Mouse (Mus musculus): ENCODE measurements around the gene Ssr3. TPM values are rescaled to one million over a fixed set of nuclear protein-coding genes. Genes with fewer than 3 reads are reported as not detected.

Gene Ssr3
- polyA plus RNA-seq, 1 experiment from 2014 or later: 174 TPM

DNA sequence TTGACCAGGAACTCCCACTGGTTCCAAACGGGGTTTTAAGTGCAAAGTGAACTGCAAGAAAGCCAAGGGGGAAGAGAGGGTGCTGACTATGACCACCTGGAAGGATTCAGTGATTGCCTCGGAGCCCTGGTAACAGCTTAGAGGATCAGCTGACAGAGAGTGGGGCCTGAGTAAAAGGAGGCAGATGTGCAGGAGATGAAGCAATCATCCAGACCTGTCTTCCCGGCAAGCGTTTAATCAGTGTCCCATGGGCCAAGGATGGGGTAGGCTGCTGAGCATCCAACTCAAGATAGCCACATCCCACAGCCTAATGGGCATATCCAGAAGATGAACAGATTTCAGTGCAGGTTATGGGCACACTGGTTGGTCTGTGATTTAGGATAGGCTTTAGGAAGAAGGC is 24.5 kb downstream of the Ssr3 start:
- Histone ChIP-seq H3K9me3 (no peaks in the 10 kb centered on the region), H3K4me3 (no peak overlapping the region), H3K27me3 (no peaks in the 10 kb centered on the region), H3K27ac (0 out of 2 replicates have a peak overlapping the region, but pooled peaks have one; percentile 5), H3K4me1 (replicated peaks) (peaks cover 10% of the 10 kb centered on the region), H3K9ac (no peak overlapping the region), H3K36me3 (peaks cover 35% of the 10 kb centered on the region), H3K4me2 (no peak overlapping the region)
- 61% methylated on average over 4 of the region's 4 CpGs for WGBS
- peak; percentile 63; the same call in 1 of the 2 replicates for ATAC-seq (ENCODE audit: low FRiP score)

- Histone ChIP-seq H3K4me2 (no peak overlapping the region), H3K9me3 (no peaks in the 10 kb centered on the region), H3K36me3 (peaks cover 22% of the 10 kb centered on the region), H3K27me3 (no peaks in the 10 kb centered on the region), H3K9ac (no peak overlapping the region), H3K4me3 (no peak overlapping the region), H3K4me1 (replicated peaks) (peaks cover 10% of the 10 kb centered on the region), H3K27ac (no peak overlapping the region)
- no peak for ATAC-seq (ENCODE audit: low FRiP score)
- 88% methylated on average over 10 of the region's 10 CpGs for WGBS
These were observed 26.3 kb downstream of the Ssr3 start for GRCm38 (mm10) chr3:65365921-65366710.

DNA sequence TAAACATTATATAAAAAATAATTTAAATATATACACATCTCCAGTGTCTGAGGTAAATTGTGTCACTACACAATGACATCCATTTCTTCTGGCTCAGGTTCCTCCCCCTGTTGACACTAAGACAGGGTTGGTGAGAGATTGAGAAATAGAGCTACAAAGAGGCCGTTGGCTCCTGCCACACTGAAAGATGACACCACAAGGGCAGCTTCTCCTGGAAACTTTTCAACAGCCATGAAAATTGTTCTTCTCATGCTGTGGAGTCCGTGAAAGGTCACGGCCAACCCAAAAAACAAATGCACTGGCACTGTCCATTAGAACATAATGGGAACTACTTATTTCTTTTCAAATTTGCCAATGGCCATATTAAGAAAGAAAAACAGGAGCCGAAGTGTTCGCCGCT is 27.2 kb downstream of the Ssr3 start:
- no peaks in the 10 kb centered on the region for H3K9me3 ChIP-seq
- H3K4me2 ChIP-seq: no peak overlapping the region
- H3K4me1 ChIP-seq (replicated peaks): peaks cover 10% of the 10 kb centered on the region
- peaks cover 15% of the 10 kb centered on the region for H3K36me3 ChIP-seq
- no peaks in the 10 kb centered on the region for H3K27me3 ChIP-seq
- H3K4me3 ChIP-seq: no peak overlapping the region
- ATAC-seq (ENCODE audit: low FRiP score): no peak
- no peak overlapping the region for H3K9ac ChIP-seq
- 63% methylated on average over 6 of the region's 6 CpGs for WGBS
- no peak overlapping the region for H3K27ac ChIP-seq

DNA sequence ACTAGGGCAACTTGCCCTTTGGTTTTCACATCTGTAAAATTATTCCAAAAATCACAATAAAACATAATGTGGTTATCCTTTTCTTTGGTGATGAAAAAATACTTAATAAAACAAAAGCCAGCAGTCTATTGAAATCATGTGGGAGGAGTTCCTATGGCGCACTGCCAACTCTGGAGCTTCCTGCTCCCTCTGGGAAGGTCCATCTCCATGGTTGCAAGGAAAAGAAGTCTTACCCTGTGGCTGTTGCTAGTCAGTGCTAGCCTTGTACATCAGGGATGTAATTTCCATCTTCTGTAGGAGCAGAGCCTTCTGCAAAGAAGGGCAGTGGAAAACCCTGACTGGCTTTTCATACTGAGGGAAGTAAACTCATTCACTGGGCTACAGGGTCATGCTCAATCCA is 29.0 kb downstream of the Ssr3 start:
- Histone ChIP-seq H3K4me2 (no peak overlapping the region), H3K4me3 (no peak overlapping the region), H3K36me3 (peaks cover 9% of the 10 kb centered on the region; the same call in 1 of the 2 replicates), H3K9me3 (no peaks in the 10 kb centered on the region), H3K9ac (no peak overlapping the region), H3K27me3 (no peaks in the 10 kb centered on the region), H3K4me1 (replicated peaks) (peaks cover 10% of the 10 kb centered on the region), H3K27ac (no peak overlapping the region)
- WGBS: 87% methylated on average over 1 of the region's 1 CpGs
- ATAC-seq (ENCODE audit: low FRiP score): peak; percentile 65; the same call in 1 of the 2 replicates

- no peaks in the 10 kb centered on the region for H3K27me3 ChIP-seq
- H3K36me3 ChIP-seq: peaks cover 2% of the 10 kb centered on the region; the same call in 1 of the 2 replicates
- 83% methylated on average over 8 of the region's 8 CpGs for WGBS
- H3K4me3 ChIP-seq: no peak overlapping the region
- H3K4me1 ChIP-seq (replicated peaks): peaks cover 3% of the 10 kb centered on the region
- no peak overlapping the region for H3K9ac ChIP-seq
- no peak overlapping the region for H3K4me2 ChIP-seq
- H3K9me3 ChIP-seq: no peaks in the 10 kb centered on the region
- ATAC-seq (ENCODE audit: low FRiP score): no peak
- H3K27ac ChIP-seq: no peak overlapping the region
These were observed 32.1 kb downstream of the Ssr3 start for GRCm38 (mm10) chr3:65360163-65360969.

DNA sequence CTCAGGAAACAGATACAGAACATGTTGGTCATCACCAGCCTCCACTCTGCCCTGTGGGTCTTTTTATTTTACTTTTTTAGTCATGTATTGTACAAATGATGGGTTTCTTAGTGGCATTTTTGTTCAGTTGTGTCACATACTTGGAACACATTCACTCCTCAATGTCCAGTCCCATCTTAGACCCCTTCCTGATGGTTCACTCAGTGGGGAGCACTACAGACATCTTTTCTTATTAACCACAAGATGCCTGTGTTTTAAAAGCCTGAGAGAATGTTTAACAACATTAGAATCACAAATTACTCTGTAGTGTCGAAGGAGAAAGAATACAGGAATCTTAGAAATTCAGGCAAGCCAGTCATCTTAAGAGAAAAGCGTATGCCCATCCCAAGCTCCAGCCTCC is 33.6 kb downstream of the Ssr3 start:
- Histone ChIP-seq H3K4me3 (no peak overlapping the region), H3K9ac (no peak overlapping the region), H3K4me2 (no peak overlapping the region), H3K4me1 (replicated peaks) (peaks cover 3% of the 10 kb centered on the region), H3K27ac (no peak overlapping the region), H3K9me3 (no peaks in the 10 kb centered on the region), H3K36me3 (0 out of 2 replicates have a peak, but pooled peaks cover 2% of the 10 kb centered on the region), H3K27me3 (no peaks in the 10 kb centered on the region)
- ATAC-seq (ENCODE audit: low FRiP score): no peak
- 69% methylated on average over 2 of the region's 2 CpGs for WGBS

- Histone ChIP-seq H3K27me3 (no peaks in the 10 kb centered on the region), H3K9ac (no peak overlapping the region), H3K4me3 (no peak overlapping the region), H3K27ac (no peak overlapping the region), H3K4me2 (no peak overlapping the region), H3K36me3 (0 out of 2 replicates have a peak, but pooled peaks cover 2% of the 10 kb centered on the region), H3K4me1 (replicated peaks) (no peaks in the 10 kb centered on the region), H3K9me3 (no peaks in the 10 kb centered on the region)
- ATAC-seq (ENCODE audit: low FRiP score): no peak
- WGBS: 61% methylated on average over 2 of the region's 2 CpGs
These were observed 34.1 kb downstream of the Ssr3 start for GRCm38 (mm10) chr3:65358275-65358674.

GRCm38 (mm10) chr3:65355479-65355878 is 36.9 kb downstream of the Ssr3 start:
- WGBS: 77% methylated on average over 6 of the region's 6 CpGs
- no peak for ATAC-seq (ENCODE audit: low FRiP score)
- Histone ChIP-seq H3K9me3 (no peaks in the 10 kb centered on the region), H3K4me3 (no peak overlapping the region), H3K9ac (no peak overlapping the region), H3K36me3 (no peaks in the 10 kb centered on the region), H3K4me1 (replicated peaks) (no peaks in the 10 kb centered on the region), H3K4me2 (no peak overlapping the region), H3K27me3 (no peaks in the 10 kb centered on the region), H3K27ac (no peak overlapping the region)

DNA sequence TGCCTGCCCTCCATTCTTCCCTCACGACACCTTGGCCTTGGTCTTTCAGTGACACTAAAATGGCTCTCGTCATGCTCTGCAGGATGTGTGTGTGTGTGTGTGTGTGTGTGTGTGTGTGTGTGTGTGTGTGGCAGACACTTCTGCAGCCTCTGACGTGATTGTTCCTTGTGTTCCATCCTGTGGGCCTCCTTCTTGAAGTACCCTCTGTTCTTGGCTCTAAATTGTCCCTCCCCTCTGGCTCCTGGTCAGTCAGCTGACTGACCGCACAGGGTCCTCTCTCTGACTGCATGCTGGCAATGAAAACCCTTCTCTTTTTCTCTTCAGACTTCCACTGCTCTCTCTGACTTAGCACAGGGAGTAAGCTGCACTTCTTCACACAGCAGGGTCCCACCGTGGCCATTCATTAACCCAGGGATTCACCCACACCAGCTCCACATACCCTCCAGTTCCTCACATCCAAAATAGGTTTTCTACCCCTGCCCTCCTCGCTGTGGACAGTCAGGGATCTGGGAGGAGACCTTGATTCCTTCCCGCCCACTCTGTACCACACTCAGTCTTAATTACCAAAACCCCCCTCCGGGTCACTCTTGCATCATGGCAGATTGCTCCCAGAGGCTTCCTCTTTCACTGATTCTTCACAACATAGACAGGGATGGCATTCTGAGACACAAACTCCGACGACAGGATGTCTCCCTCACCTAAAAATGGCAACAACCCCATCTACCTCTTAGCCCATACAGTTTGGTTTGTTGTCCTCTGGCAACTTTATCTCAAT is 39.0 kb downstream of the Ssr3 start:
- Histone ChIP-seq H3K27me3 (no peaks in the 10 kb centered on the region), H3K9ac (no peak overlapping the region), H3K4me2 (no peak overlapping the region), H3K36me3 (no peaks in the 10 kb centered on the region), H3K4me3 (no peak overlapping the region), H3K4me1 (replicated peaks) (no peaks in the 10 kb centered on the region), H3K9me3 (no peaks in the 10 kb centered on the region), H3K27ac (no peak overlapping the region)
- no peak for ATAC-seq (ENCODE audit: low FRiP score)
- 71% methylated on average over 10 of the region's 10 CpGs for WGBS

- Histone ChIP-seq H3K4me2 (no peak overlapping the region), H3K4me1 (replicated peaks) (no peaks in the 10 kb centered on the region), H3K27me3 (no peaks in the 10 kb centered on the region), H3K9me3 (no peaks in the 10 kb centered on the region), H3K9ac (no peak overlapping the region), H3K36me3 (no peaks in the 10 kb centered on the region), H3K27ac (no peak overlapping the region), H3K4me3 (no peak overlapping the region)
- ATAC-seq (ENCODE audit: low FRiP score): peak; percentile 55; the same call in 1 of the 2 replicates
- 45% methylated on average over 4 of the region's 4 CpGs for WGBS
These were observed 39.9 kb downstream of the Ssr3 start for GRCm38 (mm10) chr3:65352278-65353127.

DNA sequence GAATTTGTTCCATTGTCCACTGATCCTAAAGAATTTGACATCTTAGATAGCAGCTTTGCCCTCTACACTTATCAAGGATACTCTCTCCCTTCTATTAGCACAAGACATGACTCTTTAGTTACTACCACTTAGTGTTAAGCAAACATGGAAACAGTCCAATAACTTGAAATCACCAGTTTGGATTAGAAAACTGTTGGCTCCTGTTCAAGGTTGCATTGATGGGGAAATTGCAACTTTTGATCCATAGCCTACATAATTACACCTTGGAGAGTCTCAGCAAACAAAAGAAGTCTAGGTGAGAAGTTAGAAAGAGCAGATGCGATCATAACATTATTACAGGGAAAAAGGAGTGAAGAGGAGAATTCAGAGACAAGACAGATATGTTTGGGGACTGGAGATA is 46.2 kb downstream of the Ssr3 start:
- no peak overlapping the region for H3K4me2 ChIP-seq
- no peak overlapping the region for H3K9ac ChIP-seq
- H3K9me3 ChIP-seq: no peaks in the 10 kb centered on the region
- H3K27ac ChIP-seq: no peak overlapping the region
- no peak overlapping the region for H3K4me3 ChIP-seq
- no peaks in the 10 kb centered on the region for H3K36me3 ChIP-seq
- no peaks in the 10 kb centered on the region for H3K4me1 ChIP-seq (replicated peaks)
- H3K27me3 ChIP-seq: no peaks in the 10 kb centered on the region
- ATAC-seq (ENCODE audit: low FRiP score): no peak
- WGBS: 97% methylated on average over 1 of the region's 1 CpGs
